Mouse (Mus musculus) induced T-regulatory cell, adult 2 months (primary cell): ENCODE measurements at regions not wholly inside any gene's neighbourhood (a gene's known extent, or its start where the extent isn't known, plus 50 kb on each side); places are given as distances from the start of the nearest gene placed in this dataset.

Experiments
- DNase-seq: peaks from one replicate; pipeline ENCODE4 v3.0.0-alpha.2; 2012; ENCODE audit warnings: low read depth

- DNase-seq, result no peak
Measured at GRCm38 (mm10) chr2:137821344-137821916, 434.9 kb upstream of the Btbd3 start.

GRCm38 (mm10) chr2:137814945-137815344 lies 441.4 kb upstream of the Btbd3 start:
- no peak for DNase-seq

- no peak for DNase-seq
Measured at GRCm38 (mm10) chr2:137808401-137809230, 447.7 kb upstream of the Btbd3 start.

GRCm38 (mm10) chr2:137807594-137808295 lies 448.6 kb upstream of the Btbd3 start:
- DNase-seq, result no peak

GRCm38 (mm10) chr2:137794841-137795240 lies 461.5 kb upstream of the Btbd3 start:
- no peak for DNase-seq

- DNase-seq, result no peak
Measured at GRCm38 (mm10) chr2:137784091-137784490, 472.3 kb upstream of the Btbd3 start.

GRCm38 (mm10) chr2:137777430-137777829 lies 478.9 kb upstream of the Btbd3 start:
- DNase-seq, result no peak

- DNase-seq, result no peak
Measured at GRCm38 (mm10) chr2:137764785-137765184, 491.6 kb upstream of the Btbd3 start.

GRCm38 (mm10) chr2:137759455-137759854 lies 496.9 kb upstream of the Btbd3 start:
- no peak for DNase-seq

GRCm38 (mm10) chr2:137758389-137758788 lies 498.0 kb upstream of the Btbd3 start:
- no peak for DNase-seq

GRCm38 (mm10) chr2:137757231-137758212 lies 498.8 kb upstream of the Btbd3 start:
- DNase-seq, result no peak

GRCm38 (mm10) chr2:137756220-137756619 lies 500.1 kb upstream of the Btbd3 start:
- no peak for DNase-seq

- DNase-seq, result no peak
Measured at GRCm38 (mm10) chr2:137754481-137754880, 501.9 kb upstream of the Btbd3 start.

GRCm38 (mm10) chr2:137732410-137732809 lies 524.0 kb upstream of the Btbd3 start:
- DNase-seq, result no peak

GRCm38 (mm10) chr2:137730472-137730931 lies 525.9 kb upstream of the Btbd3 start:
- no peak for DNase-seq

GRCm38 (mm10) chr2:137729871-137730270 lies 526.5 kb upstream of the Btbd3 start:
- no peak for DNase-seq

- DNase-seq, result no peak
Measured at GRCm38 (mm10) chr2:137729207-137729606, 527.2 kb upstream of the Btbd3 start.

GRCm38 (mm10) chr2:137723651-137724050 lies 532.7 kb upstream of the Btbd3 start:
- DNase-seq, result no peak

- no peak for DNase-seq
Measured at GRCm38 (mm10) chr2:137721767-137722424, 534.5 kb upstream of the Btbd3 start.

GRCm38 (mm10) chr2:137715891-137716290 lies 540.5 kb upstream of the Btbd3 start:
- DNase-seq, result no peak

- DNase-seq, result no peak
Measured at GRCm38 (mm10) chr2:137706528-137706988, 549.8 kb upstream of the Btbd3 start.
